Mouse (Mus musculus) frontal cortex, postnatal 14 days (tissue): Measurements from ENCODE around the gene Memo1.

Experiments used
- DNase-seq, 2 experiments: peaks; one replicate each; pipeline ENCODE4 v3.0.0; 2022; ENCODE audit warnings: low spot score in 2 of 2

Memo1 gene

DNA sequence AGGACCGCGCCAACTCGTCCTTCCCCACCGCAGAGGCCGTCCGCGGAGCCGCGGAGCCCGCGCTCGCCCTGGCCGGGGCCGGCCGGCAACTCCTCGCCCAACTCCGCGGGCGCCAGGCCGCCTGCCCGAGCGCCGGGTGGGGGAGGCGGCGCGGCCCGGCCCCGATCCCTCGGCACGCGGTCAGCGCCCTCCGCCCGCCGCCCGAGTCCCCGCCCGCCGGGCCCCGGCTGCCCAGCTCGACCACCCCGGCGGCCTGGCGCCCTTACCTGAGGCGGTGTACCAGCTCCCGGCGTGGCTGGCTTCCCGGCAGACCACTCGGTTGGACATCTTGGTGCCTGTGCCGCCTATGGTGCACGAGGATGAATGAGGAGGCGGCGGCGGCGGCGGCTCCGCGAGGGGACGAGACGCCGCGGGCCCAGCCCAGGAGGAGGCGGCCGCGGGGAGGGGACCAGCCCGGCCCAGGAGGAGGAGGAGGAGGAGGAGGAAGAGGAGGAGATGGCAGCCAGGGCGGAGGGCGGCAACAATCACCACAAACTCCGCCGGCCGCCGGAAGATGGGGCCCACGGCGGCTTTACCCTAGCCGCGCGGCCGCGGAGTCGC, 795 bp downstream of the Memo1 start:
- peak; percentile 39 to 60 for DNase-seq

DNA sequence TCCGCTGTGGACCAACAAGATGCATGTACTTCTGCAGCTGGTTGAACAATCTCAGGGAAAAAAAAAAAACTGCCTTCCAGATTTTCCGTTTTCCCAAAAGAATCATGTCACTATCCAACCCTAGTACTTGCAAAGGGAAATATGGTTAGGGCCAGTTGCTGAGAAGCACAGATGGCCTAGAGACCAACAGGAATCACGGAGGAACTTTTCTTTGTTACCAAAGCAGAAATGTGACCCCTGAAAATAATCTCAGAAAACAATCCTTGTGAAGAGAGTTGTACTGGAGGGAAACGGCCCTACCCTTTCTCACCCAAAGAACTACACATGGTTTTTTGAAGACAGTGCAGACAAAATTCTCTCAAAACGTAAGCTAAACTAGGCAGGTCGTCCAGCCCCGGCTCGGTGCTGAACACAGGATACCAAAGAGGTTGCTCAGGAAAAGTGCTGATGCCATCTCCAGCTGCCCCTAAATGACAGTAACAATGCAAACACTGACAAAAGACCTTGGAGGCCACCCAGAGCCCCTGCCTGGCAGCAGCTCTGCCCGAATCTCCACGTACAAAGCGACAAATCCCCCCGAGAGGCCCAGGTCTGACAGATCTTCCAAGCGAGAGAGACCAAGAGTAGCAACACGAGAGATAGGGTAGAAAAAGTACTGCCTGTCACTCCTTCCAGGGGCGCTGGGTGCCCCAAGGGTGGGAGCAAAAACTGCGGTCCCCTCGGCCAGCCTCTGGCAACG, 1.5 kb downstream of the Memo1 start:
- DNase-seq: peak in 1 of 2 experiments; percentile 23

DNA sequence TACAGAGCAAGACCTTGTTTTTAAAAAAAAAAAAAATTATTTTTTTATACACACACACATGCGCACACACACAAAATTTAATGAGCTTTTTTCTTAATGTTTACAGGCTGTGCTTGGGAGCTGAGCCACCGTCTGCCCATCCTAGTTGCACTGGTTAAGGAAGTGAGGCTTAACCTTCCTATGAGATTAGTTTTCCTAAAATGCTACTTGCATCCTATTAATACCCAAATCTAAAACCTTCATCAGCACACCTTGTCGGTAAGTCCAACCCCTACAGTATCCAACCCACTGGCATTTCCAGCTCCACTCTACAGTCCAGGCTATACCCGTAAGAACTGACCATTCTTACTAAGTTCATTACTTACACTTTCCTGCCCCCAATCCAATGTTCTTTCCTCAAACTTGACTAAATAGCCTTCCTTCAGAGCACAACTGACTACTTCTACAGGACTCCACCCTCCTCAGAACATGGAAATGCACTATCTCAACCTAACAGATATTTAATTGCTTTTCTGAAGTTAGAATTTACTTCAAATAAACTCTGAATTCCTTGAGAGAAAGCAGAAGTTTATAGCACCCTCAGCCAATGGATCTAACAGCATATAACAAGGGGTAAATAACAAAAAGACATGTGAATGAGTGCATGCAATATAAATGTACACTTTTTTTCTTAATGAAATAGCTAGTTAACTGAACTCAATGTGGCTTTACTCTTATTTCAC, 3.5 kb downstream of the Memo1 start:
- DNase-seq: no peak

DNA sequence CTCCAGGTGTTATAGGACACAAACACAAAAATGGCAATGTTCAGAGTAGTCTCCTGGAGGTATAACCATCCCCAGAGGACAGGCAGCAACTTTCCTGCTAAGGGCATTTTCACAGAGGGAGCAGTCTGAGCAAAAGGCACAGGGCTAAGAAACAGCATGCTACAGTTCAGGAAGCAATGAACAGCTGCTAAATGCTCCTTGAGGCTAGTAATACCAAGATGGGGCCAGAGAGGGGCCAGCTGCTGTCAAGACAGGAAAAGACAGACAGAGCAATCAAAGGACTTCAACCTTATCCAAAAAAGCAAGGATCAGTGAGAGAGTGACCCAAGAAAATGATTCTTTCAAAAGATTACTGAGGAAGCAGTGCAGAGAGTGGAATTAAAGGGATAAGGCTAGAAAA, 4.5 kb downstream of the Memo1 start:
- no peak for DNase-seq

DNA sequence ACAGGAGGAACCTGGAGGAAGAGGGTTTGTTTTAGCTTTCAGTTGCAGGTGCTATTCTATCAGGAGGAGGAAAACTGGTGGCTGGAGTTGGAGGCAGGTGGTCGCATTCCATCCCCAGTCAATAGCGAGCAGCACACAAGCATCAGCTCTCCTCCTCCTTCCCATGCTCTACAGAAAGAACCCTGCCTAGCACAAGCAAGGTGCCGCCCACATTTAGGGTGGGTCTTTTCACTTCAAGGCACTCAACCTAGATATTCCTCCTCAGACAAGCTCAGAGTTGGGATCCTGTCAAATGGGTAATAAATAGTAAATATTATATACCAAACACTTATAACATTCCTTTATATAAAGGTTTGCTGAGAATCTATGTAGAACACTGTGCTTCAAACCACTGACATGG, 5.1 kb downstream of the Memo1 start:
- no peak for DNase-seq

DNA sequence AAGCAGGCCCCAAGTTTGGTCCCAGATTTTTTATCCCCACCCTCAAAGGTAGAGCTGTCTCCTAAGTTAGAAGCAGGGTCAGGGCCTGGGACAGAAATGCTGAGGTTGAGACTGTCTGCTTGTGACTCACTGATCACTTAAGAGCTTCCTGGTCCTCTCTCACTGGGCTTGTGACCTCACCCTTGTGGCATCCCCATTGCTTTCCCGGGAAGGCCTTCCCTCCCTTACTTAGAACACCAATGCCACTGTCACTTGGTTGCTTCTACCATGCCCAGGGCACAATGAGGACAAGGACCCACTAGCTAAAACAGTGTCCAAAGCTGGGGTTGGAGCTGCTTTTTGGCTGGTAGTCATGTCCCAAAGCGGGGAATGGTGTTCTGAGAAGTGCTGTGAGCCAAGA, 6.7 kb downstream of the Memo1 start:
- no peak for DNase-seq

- no peak for DNase-seq
Observed at GRCm38 (mm10) chr17:74286140-74286730, 9.1 kb downstream of the Memo1 start.

DNA sequence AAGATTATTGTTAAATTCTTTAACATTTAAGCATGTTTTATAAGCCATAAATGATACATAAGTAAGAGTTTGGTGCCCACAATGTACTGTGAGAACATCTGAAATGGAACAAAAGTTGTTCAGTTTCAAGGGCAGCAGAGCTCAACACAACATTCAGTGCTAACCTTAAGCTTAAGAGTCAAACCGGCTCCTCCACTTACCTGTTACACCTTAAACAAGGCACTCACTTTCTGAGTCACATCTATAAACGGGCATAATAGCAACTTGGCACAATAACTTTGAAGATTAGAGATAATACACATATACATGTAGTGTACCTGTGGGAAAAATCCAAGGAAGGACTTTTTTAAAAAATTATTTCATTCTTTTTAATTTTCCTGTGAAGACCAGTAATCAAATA, 9.6 kb downstream of the Memo1 start:
- no peak for DNase-seq

- DNase-seq: no peak
Observed at GRCm38 (mm10) chr17:74284397-74285115, 10.8 kb downstream of the Memo1 start.

DNA sequence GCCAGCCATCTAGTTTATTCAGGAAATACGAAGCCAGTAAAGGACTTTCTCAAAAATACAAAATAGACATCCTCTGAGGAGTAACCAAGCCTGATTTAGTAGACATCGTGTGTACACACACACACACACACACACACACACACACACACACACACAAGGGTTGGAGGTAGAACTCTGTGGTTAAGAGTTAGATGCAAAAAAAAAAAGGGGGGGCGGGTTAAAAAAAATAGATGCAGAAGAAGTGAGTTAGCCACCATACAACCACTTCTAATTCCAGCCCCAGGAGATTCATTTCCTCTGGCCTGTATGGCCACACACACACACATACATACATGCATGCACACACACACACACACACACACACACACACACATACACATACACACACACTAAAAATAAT, 13.3 kb downstream of the Memo1 start:
- no peak for DNase-seq

GRCm38 (mm10) chr17:74278966-74279869, 16.1 kb downstream of the Memo1 start:
- no peak for DNase-seq

GRCm38 (mm10) chr17:74274471-74274870, 20.9 kb downstream of the Memo1 start:
- DNase-seq: no peak

DNA sequence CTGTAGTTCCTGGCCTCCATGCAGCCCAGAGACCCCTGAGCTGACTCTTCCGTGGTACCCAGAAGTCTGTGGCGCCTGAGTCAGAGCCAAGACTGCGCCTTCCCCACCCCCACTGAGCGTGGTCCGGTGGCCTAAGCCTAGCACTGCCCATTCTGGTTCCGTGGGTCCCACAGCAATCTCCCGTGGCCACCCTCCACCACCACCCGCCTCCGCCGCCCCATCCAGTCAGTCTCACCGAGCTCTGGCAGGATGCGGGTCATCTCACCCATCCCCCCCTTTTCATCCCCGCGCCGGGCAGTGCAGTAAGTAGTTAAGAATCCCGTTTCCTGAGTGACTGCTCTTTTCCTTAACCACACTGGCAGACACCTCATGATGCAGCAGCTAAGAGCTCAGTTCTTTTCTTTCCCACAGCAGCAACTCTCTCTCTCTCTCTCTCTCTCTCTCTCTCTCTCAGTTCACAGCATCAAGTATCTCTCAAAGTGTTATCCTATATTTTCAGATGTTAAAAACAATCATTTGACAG, 22.6 kb downstream of the Memo1 start:
- no peak for DNase-seq

GRCm38 (mm10) chr17:74271541-74272268, 23.6 kb downstream of the Memo1 start:
- no peak for DNase-seq

- no peak for DNase-seq
Observed at GRCm38 (mm10) chr17:74270205-74270604, 25.1 kb downstream of the Memo1 start.

DNA sequence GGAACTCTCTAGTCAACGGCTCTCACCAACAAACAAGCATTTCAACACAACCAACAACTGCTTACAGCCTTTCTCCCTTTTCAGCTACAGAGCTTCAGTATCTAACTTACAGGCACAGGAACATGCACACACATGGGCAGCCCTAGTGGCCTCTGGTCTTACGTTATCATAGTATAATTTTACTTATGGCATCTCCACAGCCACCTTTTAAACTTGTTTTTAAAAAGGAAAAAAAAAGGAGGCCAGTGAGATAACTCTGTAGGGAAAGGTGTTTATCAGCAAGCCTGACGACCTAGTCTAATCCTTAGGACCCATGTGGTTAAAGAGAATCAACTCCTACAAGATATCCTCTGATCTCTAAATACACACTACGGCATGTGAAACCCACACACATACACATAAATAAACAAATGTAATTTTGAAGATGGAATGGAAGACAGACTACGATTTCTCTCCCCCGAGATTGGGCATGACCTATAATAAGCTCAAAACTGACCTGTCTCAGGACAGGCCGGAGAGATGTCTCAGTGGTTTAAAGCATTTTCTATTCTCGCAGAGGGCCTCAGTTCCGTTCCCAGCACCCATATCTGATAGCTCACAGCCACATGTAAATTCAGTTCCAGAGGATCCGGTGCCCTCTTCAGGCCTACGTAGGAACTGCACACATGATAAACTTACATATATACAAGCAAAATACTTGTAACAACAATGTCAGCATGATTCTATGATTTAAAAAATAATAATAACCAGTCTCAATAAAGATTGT, 27.7 kb downstream of the Memo1 start:
- no peak for DNase-seq

- DNase-seq: no peak
Observed at GRCm38 (mm10) chr17:74265636-74266035, 29.7 kb downstream of the Memo1 start.

DNA sequence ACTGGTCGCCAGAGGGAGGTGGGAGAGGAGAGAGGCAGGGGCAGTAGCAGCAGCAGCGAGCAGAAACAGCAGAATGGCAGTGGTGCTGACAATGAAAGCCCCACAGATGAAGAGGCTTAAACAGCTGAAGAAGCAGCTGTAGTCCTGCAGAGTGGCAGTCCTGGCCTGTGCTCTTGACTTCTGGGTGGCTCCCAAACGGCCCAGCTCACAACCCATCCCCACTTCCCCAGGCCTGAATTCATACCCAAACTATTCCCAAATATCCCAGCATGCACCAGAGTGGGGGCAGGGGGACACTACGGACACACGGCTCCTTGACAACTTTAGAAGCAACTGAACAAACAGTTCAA, 30.2 kb downstream of the Memo1 start:
- DNase-seq: no peak
